Mouse (Mus musculus): ENCODE data around the gene Pf4. TPM values are rescaled to one million over a fixed set of nuclear protein-coding genes. Genes with fewer than 3 reads are reported as not detected.

Pf4 gene
- polyA plus RNA-seq, 1 experiment from 2014 or later = 71.7 TPM

GRCm38 (mm10) chr5:90758020-90758605, 14.1 kb upstream of the Pf4 start:
- H3K27ac ChIP-seq = no peak overlapping the region
- H3K4me3 ChIP-seq (replicated peaks; ENCODE audit: low read depth, low read length) = no peak overlapping the region
- H3K27me3 ChIP-seq (ENCODE audit: insufficient read depth, low read length) = peaks cover 6% of the 10 kb centered on the region
- ATAC-seq (replicated peaks; ENCODE audit: low FRiP score, low read depth) (peak; percentile 49; the same call in 1 of the 2 replicates), DNase-seq (ENCODE audit: low spot score) (peak; percentile 66)
- H3K4me2 ChIP-seq (ENCODE audit: low read length) = no peak overlapping the region
- H3K9ac ChIP-seq (ENCODE audit: low read depth, low read length) = no peak overlapping the region
- WGBS = 50% methylated on average over 5 of the region's 5 CpGs
- no peak for TF ChIP-seq CTCF (IDR thresholded peaks at IDR 0.05; ENCODE audit: low read depth)
- peaks cover 12% of the 10 kb centered on the region; the same call in 1 of the 2 replicates for H3K4me1 ChIP-seq (replicated peaks; ENCODE audit: insufficient read depth, low read length)
- no peaks in the 10 kb centered on the region for H3K36me3 ChIP-seq (ENCODE audit: insufficient read depth, low read length)
- no peaks in the 10 kb centered on the region for H3K9me3 ChIP-seq (replicated peaks; ENCODE audit: low read length)

- Histone ChIP-seq H3K4me1 (replicated peaks; ENCODE audit: insufficient read depth, low read length) (peaks cover 12% of the 10 kb centered on the region; the same call in 1 of the 2 replicates), H3K36me3 (ENCODE audit: insufficient read depth, low read length) (no peaks in the 10 kb centered on the region), H3K4me2 (ENCODE audit: low read length) (peak within 1 kb of the TSS; percentile 53), H3K9me3 (replicated peaks; ENCODE audit: low read length) (no peaks in the 10 kb centered on the region), H3K9ac (ENCODE audit: low read depth, low read length) (peak within 1 kb of the TSS; percentile 10; the same call in 1 of the 2 replicates), H3K4me3 (replicated peaks; ENCODE audit: low read depth, low read length) (peak within 1 kb of the TSS; percentile 16), H3K27me3 (ENCODE audit: insufficient read depth, low read length) (peaks cover 6% of the 10 kb centered on the region), H3K27ac (no peak within 1 kb of the TSS)
- WGBS = 5% methylated on average over 32 of the region's 32 CpGs
- DNase-seq (ENCODE audit: low spot score) = no peak
- TF ChIP-seq CTCF (IDR thresholded peaks at IDR 0.05; ENCODE audit: low read depth) = no peak
- no peak for ATAC-seq (replicated peaks; ENCODE audit: low FRiP score, low read depth)
These were observed 12.9 kb upstream of the Pf4 start, which contains the start of gene Cxcl5 for GRCm38 (mm10) chr5:90759077-90760065. Gene Cxcl5 (plus strand): TSS chr5:90759360.

- Histone ChIP-seq H3K4me3 (replicated peaks; ENCODE audit: low read depth, low read length) (no peak overlapping the region), H3K4me2 (ENCODE audit: low read length) (no peak overlapping the region), H3K27ac (no peak overlapping the region), H3K36me3 (ENCODE audit: insufficient read depth, low read length) (no peaks in the 10 kb centered on the region), H3K4me1 (replicated peaks; ENCODE audit: insufficient read depth, low read length) (peaks cover 12% of the 10 kb centered on the region; the same call in 1 of the 2 replicates), H3K27me3 (ENCODE audit: insufficient read depth, low read length) (peaks cover 6% of the 10 kb centered on the region), H3K9ac (ENCODE audit: low read depth, low read length) (no peak overlapping the region), H3K9me3 (replicated peaks; ENCODE audit: low read length) (no peaks in the 10 kb centered on the region)
- ATAC-seq (replicated peaks; ENCODE audit: low FRiP score, low read depth) (no peak), DNase-seq (ENCODE audit: low spot score) (no peak)
- no peak for TF ChIP-seq CTCF (IDR thresholded peaks at IDR 0.05; ENCODE audit: low read depth)
- WGBS = 59% methylated on average over 4 of the region's 4 CpGs
These were observed 11.9 kb upstream of the Pf4 start for GRCm38 (mm10) chr5:90760303-90760702.

- Histone ChIP-seq H3K9ac (ENCODE audit: low read depth, low read length) (no peak overlapping the region), H3K9me3 (replicated peaks; ENCODE audit: low read length) (no peaks in the 10 kb centered on the region), H3K27ac (no peak overlapping the region), H3K4me3 (replicated peaks; ENCODE audit: low read depth, low read length) (no peak overlapping the region), H3K4me2 (ENCODE audit: low read length) (no peak overlapping the region), H3K27me3 (ENCODE audit: insufficient read depth, low read length) (peaks cover 6% of the 10 kb centered on the region), H3K4me1 (replicated peaks; ENCODE audit: insufficient read depth, low read length) (peaks cover 12% of the 10 kb centered on the region; the same call in 1 of the 2 replicates), H3K36me3 (ENCODE audit: insufficient read depth, low read length) (no peaks in the 10 kb centered on the region)
- DNase-seq (ENCODE audit: low spot score) (no peak), ATAC-seq (replicated peaks; ENCODE audit: low FRiP score, low read depth) (no peak)
- 90% methylated on average over 2 of the region's 2 CpGs for WGBS
- no peak for TF ChIP-seq CTCF (IDR thresholded peaks at IDR 0.05; ENCODE audit: low read depth)
These were observed 11.4 kb upstream of the Pf4 start for GRCm38 (mm10) chr5:90760844-90761243.

GRCm38 (mm10) chr5:90761834-90762233, 10.4 kb upstream of the Pf4 start:
- Histone ChIP-seq H3K4me3 (replicated peaks; ENCODE audit: low read depth, low read length) (no peak overlapping the region), H3K36me3 (ENCODE audit: insufficient read depth, low read length) (no peaks in the 10 kb centered on the region), H3K4me2 (ENCODE audit: low read length) (no peak overlapping the region), H3K27me3 (ENCODE audit: insufficient read depth, low read length) (peaks cover 6% of the 10 kb centered on the region), H3K9me3 (replicated peaks; ENCODE audit: low read length) (no peaks in the 10 kb centered on the region), H3K4me1 (replicated peaks; ENCODE audit: insufficient read depth, low read length) (peaks cover 12% of the 10 kb centered on the region; the same call in 1 of the 2 replicates), H3K27ac (no peak overlapping the region), H3K9ac (ENCODE audit: low read depth, low read length) (no peak overlapping the region)
- TF ChIP-seq CTCF (IDR thresholded peaks at IDR 0.05; ENCODE audit: low read depth) = no peak
- DNase-seq (ENCODE audit: low spot score) = no peak
- ATAC-seq (replicated peaks; ENCODE audit: low FRiP score, low read depth) = no peak
- WGBS = 82% methylated on average over 3 of the region's 3 CpGs

GRCm38 (mm10) chr5:90763912-90764665, 8.1 kb upstream of the Pf4 start:
- WGBS = 78% methylated on average over 12 of the region's 12 CpGs
- Histone ChIP-seq H3K9me3 (replicated peaks; ENCODE audit: low read length) (no peaks in the 10 kb centered on the region), H3K36me3 (ENCODE audit: insufficient read depth, low read length) (no peaks in the 10 kb centered on the region), H3K27ac (no peak overlapping the region), H3K4me1 (replicated peaks; ENCODE audit: insufficient read depth, low read length) (peaks cover 4% of the 10 kb centered on the region; the same call in 1 of the 2 replicates), H3K4me2 (ENCODE audit: low read length) (no peak overlapping the region), H3K9ac (ENCODE audit: low read depth, low read length) (no peak overlapping the region), H3K4me3 (replicated peaks; ENCODE audit: low read depth, low read length) (no peak overlapping the region), H3K27me3 (ENCODE audit: insufficient read depth, low read length) (peaks cover 5% of the 10 kb centered on the region)
- no peak for DNase-seq (ENCODE audit: low spot score)
- no peak for TF ChIP-seq CTCF (IDR thresholded peaks at IDR 0.05; ENCODE audit: low read depth)
- ATAC-seq (replicated peaks; ENCODE audit: low FRiP score, low read depth) = no peak
